Mouse (Mus musculus): Measurements from ENCODE around the gene Gm20605. TPM values are rescaled to one million over a fixed set of nuclear protein-coding genes. Genes with fewer than 3 reads are reported as not detected.
"Not testable (repeated sequence)": the region's sequence is repeated elsewhere in the genome, so short reads cannot be mapped to it uniquely, and the experiment has no call there.

Gene Gm20605
- polyA plus RNA-seq, 1 experiment from 2014 or later, result 9.2 TPM

DNA sequence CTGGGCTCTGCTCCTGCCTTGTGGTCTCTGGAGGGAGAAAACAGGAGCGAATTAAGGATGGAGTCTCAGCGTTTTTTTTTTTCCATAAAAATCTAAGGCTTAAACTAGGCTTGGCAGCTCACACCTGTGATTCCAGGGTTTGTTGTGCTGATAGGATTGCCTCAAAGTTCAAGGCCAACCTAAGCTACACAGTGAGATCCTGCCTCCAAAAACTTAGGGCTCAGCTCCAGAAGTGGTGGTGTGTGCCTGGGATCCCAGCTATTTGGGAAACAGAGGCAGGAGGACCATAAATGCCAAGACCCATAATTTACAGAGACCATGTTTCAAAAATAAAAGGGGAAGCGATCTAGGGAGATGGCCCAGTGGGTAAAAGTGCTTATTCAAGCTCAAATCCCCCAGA, 19.7 kb upstream of the Gm20605 start:
- Histone ChIP-seq H3K4me3 (ENCODE audit: low read depth, low read length) (no peak overlapping the region), H3K9ac (ENCODE audit: low read depth, low read length) (no peak overlapping the region), H3K27me3 (ENCODE audit: control insufficient read depth, insufficient read depth, low read depth, low read length) (peaks cover 12% of the 10 kb centered on the region), H3K4me2 (ENCODE audit: low read length) (no peak overlapping the region), H3K36me3 (ENCODE audit: control insufficient read depth, insufficient read depth, low read length) (no peaks in the 10 kb centered on the region), H3K27ac (ENCODE audit: low read length) (no peak overlapping the region), H3K9me3 (replicated peaks; ENCODE audit: control insufficient read depth, low read length, poor library complexity, severe bottlenecking) (no peaks in the 10 kb centered on the region), H3K4me1 (ENCODE audit: control insufficient read depth, insufficient read depth, low read length) (peaks cover 3% of the 10 kb centered on the region)
- no peak for ATAC-seq
- WGBS, result 55% methylated on average over 3 of the region's 3 CpGs

DNA sequence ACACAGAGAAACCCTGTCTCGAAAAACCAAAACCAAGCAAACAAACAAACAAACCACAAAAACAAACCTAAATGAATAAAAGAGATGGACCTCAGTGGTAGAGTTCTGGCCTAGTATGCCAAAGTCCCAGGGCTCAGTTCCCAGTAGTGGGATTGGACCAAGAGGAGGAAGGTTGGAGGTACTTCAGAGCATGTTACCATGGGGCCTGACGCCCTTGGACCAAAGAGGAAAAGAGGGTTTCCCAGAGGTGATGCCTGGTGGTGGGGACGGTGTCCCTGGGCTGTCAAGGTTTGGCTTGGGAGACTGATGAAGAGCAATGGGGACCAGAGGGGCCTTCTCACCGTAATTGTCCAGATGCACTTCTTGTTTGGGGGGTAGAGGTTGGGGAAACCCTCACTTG, 18.9 kb upstream of the Gm20605 start:
- H3K4me1 ChIP-seq (ENCODE audit: control insufficient read depth, insufficient read depth, low read length), result peaks cover 3% of the 10 kb centered on the region
- peaks cover 12% of the 10 kb centered on the region for H3K27me3 ChIP-seq (ENCODE audit: control insufficient read depth, insufficient read depth, low read depth, low read length)
- no peak overlapping the region for H3K9ac ChIP-seq (ENCODE audit: low read depth, low read length)
- no peak for ATAC-seq
- H3K36me3 ChIP-seq (ENCODE audit: control insufficient read depth, insufficient read depth, low read length), result no peaks in the 10 kb centered on the region
- no peak overlapping the region for H3K4me2 ChIP-seq (ENCODE audit: low read length)
- WGBS, result 78% methylated on average over 4 of the region's 4 CpGs
- H3K9me3 ChIP-seq (replicated peaks; ENCODE audit: control insufficient read depth, low read length, poor library complexity, severe bottlenecking), result no peaks in the 10 kb centered on the region
- H3K27ac ChIP-seq (ENCODE audit: low read length), result no peak overlapping the region
- H3K4me3 ChIP-seq (ENCODE audit: low read depth, low read length), result no peak overlapping the region

DNA sequence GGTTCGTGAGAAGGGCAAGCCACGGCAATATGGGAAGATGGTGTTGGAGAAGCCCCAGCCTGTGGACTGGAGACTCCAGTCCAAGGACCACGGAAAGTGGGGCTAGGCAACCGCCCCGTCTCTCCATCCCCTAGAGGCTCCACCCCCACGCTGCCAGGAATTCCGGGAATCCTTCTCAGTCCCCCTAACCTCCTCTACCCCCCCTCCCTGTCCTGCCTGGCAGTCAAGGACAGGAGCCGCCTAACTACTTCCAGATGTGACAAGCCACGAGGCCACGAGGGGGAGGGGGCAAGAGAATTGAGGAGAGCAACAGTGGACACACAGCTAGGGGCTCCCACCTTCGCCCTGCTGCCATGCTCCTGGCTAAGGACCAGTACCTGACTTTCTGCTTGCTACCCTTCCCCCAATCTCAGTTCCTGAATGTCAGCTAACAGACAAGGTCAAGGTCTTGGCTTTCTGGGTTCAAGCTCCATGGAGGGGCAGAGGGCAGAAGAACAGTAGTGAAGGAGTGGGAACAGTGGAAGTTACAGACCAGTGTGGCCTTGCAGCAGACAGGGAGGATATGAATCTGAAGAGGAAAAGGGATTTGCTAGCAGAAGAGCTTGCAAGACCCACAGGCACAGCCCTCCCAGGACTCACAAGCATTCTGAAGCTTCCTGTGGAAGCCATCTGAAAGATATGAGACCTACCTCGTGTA, 18.3 kb upstream of the Gm20605 start:
- H3K9me3 ChIP-seq (replicated peaks; ENCODE audit: control insufficient read depth, low read length, poor library complexity, severe bottlenecking), result no peaks in the 10 kb centered on the region
- no peak for ATAC-seq
- peaks cover 12% of the 10 kb centered on the region for H3K27me3 ChIP-seq (ENCODE audit: control insufficient read depth, insufficient read depth, low read depth, low read length)
- no peak overlapping the region for H3K4me2 ChIP-seq (ENCODE audit: low read length)
- H3K36me3 ChIP-seq (ENCODE audit: control insufficient read depth, insufficient read depth, low read length), result no peaks in the 10 kb centered on the region
- H3K27ac ChIP-seq (ENCODE audit: low read length), result no peak overlapping the region
- no peak overlapping the region for H3K9ac ChIP-seq (ENCODE audit: low read depth, low read length)
- H3K4me3 ChIP-seq (ENCODE audit: low read depth, low read length), result no peak overlapping the region
- H3K4me1 ChIP-seq (ENCODE audit: control insufficient read depth, insufficient read depth, low read length), result peaks cover 3% of the 10 kb centered on the region
- WGBS, result 23% methylated on average over 11 of the region's 12 CpGs

DNA sequence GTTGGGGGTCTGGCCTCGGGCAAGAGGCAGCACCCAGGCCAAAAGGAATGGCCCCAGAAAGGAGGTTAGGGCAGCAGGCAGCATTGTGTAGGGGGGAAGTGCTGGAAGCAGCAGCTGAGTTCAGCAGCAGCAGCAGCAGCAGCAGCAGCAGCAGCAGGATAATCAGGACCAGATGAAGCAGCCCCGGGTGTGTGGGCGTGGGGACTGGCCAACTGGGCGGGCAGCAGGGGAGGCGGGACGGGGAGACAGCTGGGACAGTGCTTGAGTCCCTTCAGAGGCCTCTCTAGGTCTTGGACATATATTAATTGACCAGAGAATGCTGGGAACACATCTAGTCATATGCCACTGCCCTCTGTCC, 17.8 kb upstream of the Gm20605 start:
- WGBS, result 26% methylated on average over 6 of the region's 6 CpGs
- no peak for ATAC-seq
- Histone ChIP-seq H3K4me2 (ENCODE audit: low read length) (no peak overlapping the region), H3K9ac (ENCODE audit: low read depth, low read length) (no peak overlapping the region), H3K27me3 (ENCODE audit: control insufficient read depth, insufficient read depth, low read depth, low read length) (peaks cover 12% of the 10 kb centered on the region), H3K4me1 (ENCODE audit: control insufficient read depth, insufficient read depth, low read length) (peaks cover 3% of the 10 kb centered on the region), H3K9me3 (replicated peaks; ENCODE audit: control insufficient read depth, low read length, poor library complexity, severe bottlenecking) (no peaks in the 10 kb centered on the region), H3K4me3 (ENCODE audit: low read depth, low read length) (no peak overlapping the region), H3K27ac (ENCODE audit: low read length) (no peak overlapping the region), H3K36me3 (ENCODE audit: control insufficient read depth, insufficient read depth, low read length) (no peaks in the 10 kb centered on the region)

DNA sequence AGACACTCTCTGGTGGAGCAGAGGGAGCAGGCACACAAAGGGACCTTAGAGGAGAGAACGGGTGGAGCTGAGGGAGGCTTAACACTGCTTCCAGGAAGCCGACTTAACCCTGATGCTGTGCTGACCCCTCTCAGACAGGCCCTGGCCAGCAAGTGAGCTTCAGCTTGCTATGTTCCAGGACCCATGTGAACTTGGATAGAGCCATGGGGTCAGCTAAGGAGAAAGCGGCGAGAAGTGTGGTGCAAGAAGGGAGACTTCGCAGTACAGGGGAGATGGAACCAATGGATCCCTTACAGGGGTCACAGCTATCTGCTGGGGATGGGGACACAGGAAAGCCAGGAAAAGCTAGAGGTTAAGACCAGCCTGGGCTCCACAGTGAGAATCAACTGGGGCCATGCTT, 15.9 kb upstream of the Gm20605 start:
- Histone ChIP-seq H3K9me3 (replicated peaks; ENCODE audit: control insufficient read depth, low read length, poor library complexity, severe bottlenecking) (no peaks in the 10 kb centered on the region), H3K9ac (ENCODE audit: low read depth, low read length) (no peak overlapping the region), H3K36me3 (ENCODE audit: control insufficient read depth, insufficient read depth, low read length) (no peaks in the 10 kb centered on the region), H3K4me1 (ENCODE audit: control insufficient read depth, insufficient read depth, low read length) (peaks cover 3% of the 10 kb centered on the region), H3K27ac (ENCODE audit: low read length) (no peak overlapping the region), H3K4me2 (ENCODE audit: low read length) (no peak overlapping the region), H3K27me3 (ENCODE audit: control insufficient read depth, insufficient read depth, low read depth, low read length) (peaks cover 12% of the 10 kb centered on the region), H3K4me3 (ENCODE audit: low read depth, low read length) (no peak overlapping the region)
- ATAC-seq, result no peak
- 60% methylated on average over 5 of the region's 5 CpGs for WGBS

DNA sequence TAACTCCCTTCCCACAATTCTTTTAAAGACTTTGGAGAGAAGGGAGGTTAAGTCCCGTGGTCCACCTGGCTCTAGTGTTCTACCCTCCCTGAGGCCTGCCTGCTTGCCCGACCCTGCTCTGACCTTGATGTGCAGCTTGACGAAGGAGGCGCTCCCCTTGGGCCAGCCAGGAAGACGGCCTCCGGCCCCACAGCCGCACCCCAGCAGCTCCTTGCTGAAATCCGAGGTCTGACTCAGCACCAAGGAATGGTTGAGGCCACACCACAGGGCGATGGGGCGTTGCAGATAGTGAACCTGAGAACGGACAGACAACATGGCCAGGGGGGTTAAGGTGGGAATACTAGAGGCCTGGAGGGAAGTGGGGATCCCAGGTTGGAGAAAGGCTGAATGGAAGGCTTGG, 15.4 kb upstream of the Gm20605 start, which contains the start of gene Pcolce:
Pcolce (minus strand) TSS at position 235 of the 400 bp plus-strand sequence.
- WGBS, result 68% methylated on average over 11 of the region's 11 CpGs
- Histone ChIP-seq H3K9me3 (replicated peaks; ENCODE audit: control insufficient read depth, low read length, poor library complexity, severe bottlenecking) (no peaks in the 10 kb centered on the region), H3K4me2 (ENCODE audit: low read length) (no peak within 1 kb of the TSS), H3K27me3 (ENCODE audit: control insufficient read depth, insufficient read depth, low read depth, low read length) (peaks cover 7% of the 10 kb centered on the region), H3K27ac (ENCODE audit: low read length) (no peak within 1 kb of the TSS), H3K36me3 (ENCODE audit: control insufficient read depth, insufficient read depth, low read length) (no peaks in the 10 kb centered on the region), H3K9ac (ENCODE audit: low read depth, low read length) (no peak within 1 kb of the TSS), H3K4me3 (ENCODE audit: low read depth, low read length) (no peak within 1 kb of the TSS), H3K4me1 (ENCODE audit: control insufficient read depth, insufficient read depth, low read length) (no peaks in the 10 kb centered on the region; the same call in 1 of the 2 replicates)
- no peak for ATAC-seq

DNA sequence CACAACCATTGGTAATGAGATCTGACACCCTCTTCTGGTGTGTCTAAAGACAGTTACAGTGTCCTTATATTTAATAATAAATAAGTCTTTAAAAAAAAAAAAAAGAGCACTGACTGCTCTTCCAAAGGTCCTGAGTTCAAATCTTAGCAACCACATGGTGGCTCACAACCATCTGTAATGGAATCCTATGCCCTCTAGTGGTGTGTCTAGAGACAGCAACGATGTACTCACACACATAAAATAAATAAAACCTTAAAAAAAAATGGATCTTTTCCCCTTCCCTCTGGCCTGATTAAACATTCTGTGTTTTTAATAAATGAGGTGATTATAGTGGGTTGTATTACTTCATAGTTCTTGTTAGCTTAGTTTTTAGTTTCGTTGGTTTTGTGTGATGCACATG, 14.1 kb upstream of the Gm20605 start:
- not testable (repeated sequence) for H3K27me3 ChIP-seq (ENCODE audit: control insufficient read depth, insufficient read depth, low read depth, low read length); H3K9me3 ChIP-seq (replicated peaks; ENCODE audit: control insufficient read depth, low read length, poor library complexity, severe bottlenecking); H3K27ac ChIP-seq (ENCODE audit: low read length); H3K4me2 ChIP-seq (ENCODE audit: low read length); H3K9ac ChIP-seq (ENCODE audit: low read depth, low read length); H3K4me1 ChIP-seq (ENCODE audit: control insufficient read depth, insufficient read depth, low read length); H3K4me3 ChIP-seq (ENCODE audit: low read depth, low read length); H3K36me3 ChIP-seq (ENCODE audit: control insufficient read depth, insufficient read depth, low read length); ATAC-seq
- WGBS, result 93% methylated on average over 2 of the region's 2 CpGs

DNA sequence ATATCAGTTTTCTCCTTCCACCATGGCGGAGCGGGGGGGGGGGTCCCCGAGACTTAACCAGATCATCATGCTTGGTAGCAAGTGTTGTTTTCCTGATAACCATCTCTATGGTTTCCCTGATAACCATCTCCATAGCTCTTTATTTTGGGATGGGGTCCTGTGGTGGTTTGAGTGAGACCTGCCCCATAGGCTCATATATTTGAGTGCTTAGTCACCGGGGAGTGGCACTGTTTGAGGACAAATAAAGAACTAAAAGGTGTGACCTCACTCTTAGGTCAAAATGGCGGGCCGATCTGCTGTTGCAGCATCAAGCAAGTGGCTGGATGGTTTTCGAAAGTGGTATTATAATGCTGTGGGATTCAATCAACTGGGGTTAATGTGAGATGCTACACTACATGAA, 13.6 kb upstream of the Gm20605 start:
- Histone ChIP-seq H3K4me2 (ENCODE audit: low read length) (no peak overlapping the region), H3K27me3 (ENCODE audit: control insufficient read depth, insufficient read depth, low read depth, low read length) (no peaks in the 10 kb centered on the region), H3K36me3 (ENCODE audit: control insufficient read depth, insufficient read depth, low read length) (no peaks in the 10 kb centered on the region), H3K4me3 (ENCODE audit: low read depth, low read length) (no peak overlapping the region), H3K9me3 (replicated peaks; ENCODE audit: control insufficient read depth, low read length, poor library complexity, severe bottlenecking) (no peaks in the 10 kb centered on the region), H3K27ac (ENCODE audit: low read length) (no peak overlapping the region), H3K4me1 (ENCODE audit: control insufficient read depth, insufficient read depth, low read length) (no peaks in the 10 kb centered on the region), H3K9ac (ENCODE audit: low read depth, low read length) (no peak overlapping the region)
- no peak for ATAC-seq
- 91% methylated on average over 7 of the region's 7 CpGs for WGBS

DNA sequence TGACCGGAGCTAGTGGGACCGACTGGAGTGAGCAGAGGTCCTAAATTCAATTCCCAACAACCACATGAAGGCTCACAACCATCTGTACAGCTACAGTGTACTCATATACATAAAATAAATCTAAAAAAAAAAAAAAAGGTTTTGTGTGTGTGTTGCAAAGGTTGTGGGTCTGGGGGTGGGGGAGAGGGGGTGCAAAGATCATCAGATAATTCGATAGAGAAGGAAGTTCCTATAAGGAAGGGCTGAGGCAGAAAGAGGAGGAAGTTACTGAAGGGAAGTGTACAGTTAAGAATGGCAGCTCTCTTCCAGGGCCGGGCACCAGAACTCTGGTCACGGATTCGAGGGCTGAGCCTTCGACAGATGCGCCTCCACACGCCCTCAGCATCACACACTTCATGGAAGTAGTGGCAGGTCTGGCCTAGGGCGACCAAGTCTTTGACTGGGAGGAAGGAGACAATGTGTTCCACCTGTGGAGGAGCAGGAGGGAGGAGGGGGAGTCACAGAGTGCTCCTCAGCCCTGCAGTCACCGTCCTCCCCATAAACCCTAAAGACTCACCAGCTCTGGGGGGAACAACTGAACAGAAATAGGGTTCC, 4.9 kb upstream of the Gm20605 start:
- peaks cover 4% of the 10 kb centered on the region; the same call in 1 of the 2 replicates for H3K4me1 ChIP-seq (ENCODE audit: control insufficient read depth, insufficient read depth, low read length)
- H3K27me3 ChIP-seq (ENCODE audit: control insufficient read depth, insufficient read depth, low read depth, low read length), result no peaks in the 10 kb centered on the region
- H3K4me3 ChIP-seq (ENCODE audit: low read depth, low read length), result no peak overlapping the region
- no peak overlapping the region for H3K9ac ChIP-seq (ENCODE audit: low read depth, low read length)
- H3K9me3 ChIP-seq (replicated peaks; ENCODE audit: control insufficient read depth, low read length, poor library complexity, severe bottlenecking), result no peaks in the 10 kb centered on the region
- H3K4me2 ChIP-seq (ENCODE audit: low read length), result no peak overlapping the region
- 87% methylated on average over 11 of the region's 11 CpGs for WGBS
- H3K36me3 ChIP-seq (ENCODE audit: control insufficient read depth, insufficient read depth, low read length), result no peaks in the 10 kb centered on the region
- ATAC-seq, result no peak
- no peak overlapping the region for H3K27ac ChIP-seq (ENCODE audit: low read length)

Data from midbrain, embryonic 16.5 days (tissue).